Mouse (Mus musculus) midbrain, embryonic 14.5 days (tissue): Measurements from ENCODE around the gene Pgm2l1. TPM values are rescaled to one million over a fixed set of nuclear protein-coding genes. Genes with fewer than 3 reads are reported as not detected.

Experiments
- ATAC-seq: fragments of 200-750 bp; cut with Nextera tagmentation; 2 replicates; pipeline ENCODE4 v1.8.0; 2017; ENCODE audit warnings: moderate number of reproducible peaks, moderate library complexity; ENCODE audit not compliant: low FRiP score, low TSS enrichment
- DNase-seq: peaks from one replicate; pipeline ENCODE4 v3.0.0-alpha.2; 2015
- H3K27ac ChIP-seq: fragments of 300-500 bp; sonication (generic); replicated peaks from 2 replicates; pipeline ENCODE4 v1.5.1; 2014; ENCODE audit warnings: mild to moderate bottlenecking, low read depth, low read length, moderate library complexity
- H3K27me3 ChIP-seq: fragments of 300-500 bp; sonication (generic); 2 replicates; pipeline ENCODE4 v1.6.1; 2014; ENCODE audit warnings: low read length, control low read depth, mixed read lengths; ENCODE audit not compliant: control insufficient read depth, insufficient read depth
- H3K36me3 ChIP-seq: fragments of 300-500 bp; sonication (generic); 2 replicates; pipeline ENCODE4 v1.6.1; 2014; ENCODE audit warnings: low read length, control low read depth; ENCODE audit not compliant: control insufficient read depth, insufficient read depth
- H3K4me1 ChIP-seq: fragments of 300-500 bp; sonication (generic); 2 replicates; pipeline ENCODE4 v1.6.1; 2014; ENCODE audit warnings: mild to moderate bottlenecking, antibody characterized with exemption, low read length, control low read depth; ENCODE audit not compliant: control insufficient read depth, insufficient read depth
- H3K4me2 ChIP-seq: fragments of 300-500 bp; sonication (generic); 2 replicates; pipeline ENCODE4 v1.6.1; 2014; ENCODE audit warnings: mild to moderate bottlenecking, low read length, moderate library complexity
- H3K4me3 ChIP-seq: fragments of 300-500 bp; sonication (generic); replicated peaks from 2 replicates; pipeline ENCODE4 v1.5.1; 2014; ENCODE audit warnings: low read depth, low read length
- H3K9ac ChIP-seq: fragments of 300-500 bp; sonication (generic); replicated peaks from 2 replicates; pipeline ENCODE4 v1.6.1; 2014; ENCODE audit warnings: mild to moderate bottlenecking, low read length, moderate library complexity
- H3K9me3 ChIP-seq: fragments of 300-500 bp; sonication (generic); 2 replicates; pipeline ENCODE4 v1.6.1; 2016; ENCODE audit warnings: low read length, control low read depth, mixed read lengths; ENCODE audit not compliant: control insufficient read depth
- WGBS: fragments of 180-500 bp; shearing (Covaris S2); extraction: QIAGEN DNeasy Blood & Tissue Kit; methylation state at CpG from one replicate; pipeline ENCODE4 v1.1.7; 2014; 5-methylcytosine and 5-hydroxymethylcytosine counted together
- polyA plus RNA-seq: library from polyadenylated mRNA; unstranded; fragments of >200 nt; fragmentation: Nextera tagmentation; extraction: Ambion mirVana; gene quantifications from 2 replicates; pipeline ENCODE4 v1.2.1, GENCODE M21; 2014

Pgm2l1 gene
- polyA plus RNA-seq, 1 experiment from 2014 or later, result 30.3 TPM

GRCm38 (mm10) chr7:100327514-100327913 lies 100.3 kb downstream of the Pgm2l1 start:
- Histone ChIP-seq H3K4me2 (no peak overlapping the region), H3K9ac (no peak overlapping the region), H3K4me1 (no peaks in the 10 kb centered on the region), H3K27me3 (no peaks in the 10 kb centered on the region), H3K36me3 (peaks cover 65% of the 10 kb centered on the region), H3K4me3 (no peak overlapping the region), H3K9me3 (no peaks in the 10 kb centered on the region), H3K27ac (no peak overlapping the region)
- ATAC-seq (no peak), DNase-seq (no peak)
- 92% methylated on average over 7 of the region's 7 CpGs for WGBS

Other genes with a start within 250 kb of the Pgm2l1 start
- 6.4 and 6.7 TPM in 2 replicates for gene Rnf169, start 246.9 kb upstream of the Pgm2l1 start, polyA plus RNA-seq
- not detected in 2 replicates for gene Chrdl2, start 221.2 kb upstream of the Pgm2l1 start, polyA plus RNA-seq
- gene Pold3, start 105.8 kb upstream of the Pgm2l1 start, polyA plus RNA-seq, result 44.3 and 47.5 TPM in 2 replicates
- gene Lipt2, start 68.1 kb upstream of the Pgm2l1 start, polyA plus RNA-seq, result 20.1 and 21.8 TPM in 2 replicates
- gene Kcne3, start 50.9 kb upstream of the Pgm2l1 start, polyA plus RNA-seq, result 0.58 and 0.89 TPM in 2 replicates
- gene P4ha3, start 58.1 kb downstream of the Pgm2l1 start, polyA plus RNA-seq, result 6.8 and 7.8 TPM in 2 replicates
- gene C2cd3, start 144.8 kb downstream of the Pgm2l1 start, polyA plus RNA-seq, result 27.7 and 28.7 TPM in 2 replicates
- gene Ppme1, start 144.9 kb downstream of the Pgm2l1 start, polyA plus RNA-seq, result 125 and 160 TPM in 2 replicates
- not detected in 2 replicates for gene Ucp3, start 245.6 kb downstream of the Pgm2l1 start, polyA plus RNA-seq